Comparison of ENCODE assay signal across 8 mouse cellular contexts in genomic region chr2:161177355-161178021, GRCm38 (mm10).
DNase-seq lines count a peak whose midpoint lies in the region; ATAC-seq and TF ChIP-seq lines count a peak whose summit lies in the region.

No protein-coding gene starts in this region.

- peak overlapping the region; percentile 71 for H3K4me2 ChIP-seq in heart, embryonic 11.5 days
- H3K4me2 ChIP-seq in kidney, embryonic 14.5 days (replicated peaks; ENCODE audit: low read depth, low read length), result peak overlapping the region; percentile 60
- H3K4me2 ChIP-seq in limb, embryonic 13.5 days (replicated peaks), result peak overlapping the region; percentile 66
- H3K4me2 ChIP-seq in midbrain, embryonic 15.5 days, result peak overlapping the region; percentile 59

- no peaks in the 10 kb centered on the region for H3K9me3 ChIP-seq in erythroblast, embryonic 14.5 days (ENCODE audit: control insufficient read depth, low read length)
- no peaks in the 10 kb centered on the region for H3K9me3 ChIP-seq in heart, embryonic 11.5 days (replicated peaks; ENCODE audit: control insufficient read depth, low read length)
- H3K9me3 ChIP-seq in kidney, embryonic 14.5 days (ENCODE audit: control insufficient read depth, low read length), result no peaks in the 10 kb centered on the region
- H3K9me3 ChIP-seq in limb, embryonic 13.5 days, result no peaks in the 10 kb centered on the region
- no peaks in the 10 kb centered on the region for H3K9me3 ChIP-seq in midbrain, embryonic 15.5 days

- H3K36me3 ChIP-seq in erythroblast, embryonic 14.5 days (ENCODE audit: control insufficient read depth), result no peaks in the 10 kb centered on the region
- no peaks in the 10 kb centered on the region for H3K36me3 ChIP-seq in heart, embryonic 11.5 days (ENCODE audit: control insufficient read depth, insufficient read depth, low read length)
- H3K36me3 ChIP-seq in kidney, embryonic 14.5 days (ENCODE audit: control insufficient read depth, insufficient read depth, low read length), result no peaks in the 10 kb centered on the region
- H3K36me3 ChIP-seq in limb, embryonic 13.5 days, result no peaks in the 10 kb centered on the region
- no peaks in the 10 kb centered on the region for H3K36me3 ChIP-seq in midbrain, embryonic 15.5 days (replicated peaks)
- H3K36me3 ChIP-seq in splenic B cell, adult 2 months (ENCODE audit: control insufficient read depth, insufficient read depth, low read length, poor library complexity, severe bottlenecking), result no peaks in the 10 kb centered on the region

- no peaks in the 10 kb centered on the region for H3K27me3 ChIP-seq in erythroblast, embryonic 14.5 days (ENCODE audit: control insufficient read depth)
- no peaks in the 10 kb centered on the region for H3K27me3 ChIP-seq in heart, embryonic 11.5 days (ENCODE audit: control insufficient read depth, insufficient read depth, low read length)
- H3K27me3 ChIP-seq in kidney, embryonic 14.5 days (ENCODE audit: control insufficient read depth, insufficient read depth, low read length), result no peaks in the 10 kb centered on the region
- H3K27me3 ChIP-seq in limb, embryonic 13.5 days, result no peaks in the 10 kb centered on the region
- H3K27me3 ChIP-seq in midbrain, embryonic 15.5 days (replicated peaks), result no peaks in the 10 kb centered on the region
- no peaks in the 10 kb centered on the region for H3K27me3 ChIP-seq in splenic B cell, adult 2 months (ENCODE audit: control insufficient read depth, insufficient read depth, low read length, poor library complexity, severe bottlenecking)

- peak; percentile 36 for DNase-seq in splenic B cell, adult 2 months (ENCODE audit: low read depth, low spot score)

- TF ChIP-seq CTCF in embryonic fibroblast, embryonic 13.5 days (IDR thresholded peaks at IDR 0.05; ENCODE audit: borderline replicate concordance, insufficient read depth, low read length), result peak; percentile 4; the same call in 1 of the 2 replicates

- peak overlapping the region; percentile 62 for H3K9ac ChIP-seq in heart, embryonic 11.5 days (ENCODE audit: low read depth, low read length)
- peak overlapping the region; percentile 51; the same call in 1 of the 2 replicates for H3K9ac ChIP-seq in kidney, embryonic 14.5 days (ENCODE audit: low read depth, low read length)
- peak overlapping the region; percentile 66 for H3K9ac ChIP-seq in limb, embryonic 13.5 days
- H3K9ac ChIP-seq in midbrain, embryonic 15.5 days, result peak overlapping the region; percentile 48

- H3K4me3 ChIP-seq in erythroblast, embryonic 14.5 days (replicated peaks), result peak overlapping the region; percentile 27
- H3K4me3 ChIP-seq in embryonic fibroblast, embryonic 13.5 days (ENCODE audit: insufficient read depth, low read length), result peak overlapping the region; percentile 73
- peak overlapping the region; percentile 51 for H3K4me3 ChIP-seq in heart, embryonic 11.5 days (ENCODE audit: low read depth, low read length)
- peak overlapping the region; percentile 50 for H3K4me3 ChIP-seq in kidney, embryonic 14.5 days (ENCODE audit: low read length)
- H3K4me3 ChIP-seq in limb, embryonic 13.5 days, result peak overlapping the region; percentile 52
- H3K4me3 ChIP-seq in midbrain, embryonic 15.5 days, result peak overlapping the region; percentile 49

- H3K4me1 ChIP-seq in erythroblast, embryonic 14.5 days (ENCODE audit: control insufficient read depth), result no peaks in the 10 kb centered on the region
- peaks cover 2% of the 10 kb centered on the region; the same call in 1 of the 2 replicates for H3K4me1 ChIP-seq in embryonic fibroblast, embryonic 13.5 days (ENCODE audit: control insufficient read depth, insufficient read depth, low read length)
- no peaks in the 10 kb centered on the region for H3K4me1 ChIP-seq in heart, embryonic 11.5 days (ENCODE audit: control insufficient read depth, insufficient read depth, low read length)
- H3K4me1 ChIP-seq in kidney, embryonic 14.5 days (ENCODE audit: control insufficient read depth, insufficient read depth, low read length), result 0 out of 2 replicates have a peak, but pooled peaks cover 3% of the 10 kb centered on the region
- H3K4me1 ChIP-seq in limb, embryonic 13.5 days, result peaks cover 4% of the 10 kb centered on the region; the same call in 1 of the 2 replicates
- peaks cover 6% of the 10 kb centered on the region for H3K4me1 ChIP-seq in midbrain, embryonic 15.5 days

- no peak for ATAC-seq in erythroblast, adult 5-6 weeks (replicated peaks; ENCODE audit: low FRiP score, poor library complexity, severe bottlenecking)
- peak; percentile 62; the same call in 1 of the 2 replicates for ATAC-seq in heart, embryonic 11.5 days (replicated peaks; ENCODE audit: insufficient number of reproducible peaks, low FRiP score, low TSS enrichment)
- ATAC-seq in kidney, embryonic 14.5 days (ENCODE audit: low FRiP score, low TSS enrichment), result peak; percentile 89
- ATAC-seq in limb, embryonic 13.5 days (ENCODE audit: low FRiP score, low read depth), result peak; percentile 88
- ATAC-seq in midbrain, embryonic 15.5 days (replicated peaks), result peak; percentile 88

- WGBS in heart, embryonic 11.5 days (ENCODE audit: insufficient replicate concordance), result 2% methylated on average over 20 of the region's 20 CpGs
- 4% methylated on average over 20 of the region's 20 CpGs for WGBS in kidney, embryonic 14.5 days
- 4% methylated on average over 20 of the region's 20 CpGs for WGBS in limb, embryonic 13.5 days
- 3% methylated on average over 20 of the region's 20 CpGs for WGBS in midbrain, embryonic 15.5 days

- H3K27ac ChIP-seq in embryonic fibroblast, embryonic 13.5 days (ENCODE audit: insufficient read depth, low read length), result peak overlapping the region; percentile 65
- H3K27ac ChIP-seq in heart, embryonic 11.5 days (ENCODE audit: low read depth, low read length), result no peak overlapping the region
- peak overlapping the region; percentile 73; the same call in 1 of the 2 replicates for H3K27ac ChIP-seq in kidney, embryonic 14.5 days (ENCODE audit: low read depth, low read length)
- peak overlapping the region; percentile 67; the same call in 1 of the 2 replicates for H3K27ac ChIP-seq in limb, embryonic 13.5 days
- peak overlapping the region; percentile 85 for H3K27ac ChIP-seq in midbrain, embryonic 15.5 days

- TF ChIP-seq POLR2A in embryonic fibroblast, embryonic 13.5 days (IDR thresholded peaks at IDR 0.05; ENCODE audit: low read depth, low read length), result no peak
